Mouse (Mus musculus) c-Kit-positive CD71-negative TER-119-negative erythroid progenitor cells, embryonic 14.5 days (primary cell): ENCODE results near the gene E130311K13Rik.

Experiments
- DNase-seq: peaks from one replicate; pipeline ENCODE4 v3.0.0-alpha.2; 2013; ENCODE audit warnings: low read depth

Gene E130311K13Rik

GRCm38 (mm10) chr3:63928878-63929859 is at the start of gene E130311K13Rik:
TSS of gene E130311K13Rik (minus strand) at chr3:63929472.
- DNase-seq = peak; percentile 75

- DNase-seq = no peak
Observed at GRCm38 (mm10) chr3:63977895-63978294, 48.6 kb upstream of the E130311K13Rik start.

GRCm38 (mm10) chr3:63975955-63976908 is 47.0 kb upstream of the E130311K13Rik start, which contains the start of gene Gmps:
TSS of gene Gmps (plus strand) at chr3:63976106.
- peak; percentile 89 for DNase-seq

GRCm38 (mm10) chr3:63965929-63966328 is 36.7 kb upstream of the E130311K13Rik start:
- DNase-seq = no peak

- DNase-seq = no peak
Observed at GRCm38 (mm10) chr3:63964922-63965249, 35.6 kb upstream of the E130311K13Rik start.

- peak; percentile 100 for DNase-seq
Observed at GRCm38 (mm10) chr3:63964100-63964921, 35.0 kb upstream of the E130311K13Rik start, which contains the start of gene Slc33a1. TSS of gene Slc33a1 (minus strand) at chr3:63964768.

GRCm38 (mm10) chr3:63963421-63964099 is 34.3 kb upstream of the E130311K13Rik start:
- DNase-seq = no peak

GRCm38 (mm10) chr3:63949837-63950236 is 20.6 kb upstream of the E130311K13Rik start:
- no peak for DNase-seq

GRCm38 (mm10) chr3:63941204-63941850 is 12.1 kb upstream of the E130311K13Rik start:
- no peak for DNase-seq

GRCm38 (mm10) chr3:63938928-63939327 is 9.7 kb upstream of the E130311K13Rik start:
- no peak for DNase-seq

GRCm38 (mm10) chr3:63919634-63920033 is 9.6 kb downstream of the E130311K13Rik start:
- DNase-seq = no peak

- no peak for DNase-seq
Observed at GRCm38 (mm10) chr3:63910301-63910700, 19.0 kb downstream of the E130311K13Rik start.

GRCm38 (mm10) chr3:63905241-63905640 is 24.0 kb downstream of the E130311K13Rik start:
- DNase-seq = no peak

GRCm38 (mm10) chr3:63904157-63904556 is 25.1 kb downstream of the E130311K13Rik start:
- DNase-seq = no peak

- DNase-seq = no peak
Observed at GRCm38 (mm10) chr3:63900021-63900571, 29.2 kb downstream of the E130311K13Rik start.

GRCm38 (mm10) chr3:63899309-63899695 is 30.0 kb downstream of the E130311K13Rik start, which contains the start of gene Plch1:
TSS of gene Plch1 (minus strand) at chr3:63899472.
- DNase-seq = peak; percentile 31

- peak; percentile 40 for DNase-seq
Observed at GRCm38 (mm10) chr3:63898581-63899308, 30.5 kb downstream of the E130311K13Rik start.

- no peak for DNase-seq
Observed at GRCm38 (mm10) chr3:63897177-63897576, 32.1 kb downstream of the E130311K13Rik start.

GRCm38 (mm10) chr3:63896303-63896702 is 33.0 kb downstream of the E130311K13Rik start:
- no peak for DNase-seq
